ENCODE assay signal across 8 mouse cellular contexts in genomic region chr4:149701426-149702209, GRCm38 (mm10). TPM values are rescaled to one million over a fixed set of nuclear protein-coding genes. Genes with fewer than 3 reads are reported as not detected.
A peak's percentile ranks its signal among the peaks of the same experiment; 100 is the strongest.
DNase-seq lines count a peak whose midpoint lies in the region; ATAC-seq lines count a peak whose summit lies in the region.

No protein-coding gene starts in this region.

- peak; percentile 44; the same call in 1 of the 2 replicates for ATAC-seq in monocyte, adult 5-6 weeks (replicated peaks; ENCODE audit: insufficient number of reproducible peaks, low FRiP score, low TSS enrichment, poor library complexity, severe bottlenecking)
- no peak for ATAC-seq in neural tube, embryonic 15.5 days (ENCODE audit: low FRiP score)

- H3K4me2 ChIP-seq in neural tube, embryonic 15.5 days, result no peak overlapping the region

- H3K36me3 ChIP-seq in neural tube, embryonic 15.5 days, result no peaks in the 10 kb centered on the region

- no peak overlapping the region for H3K27ac ChIP-seq in neural tube, embryonic 15.5 days (replicated peaks)

- H3K4me3 ChIP-seq in neural tube, embryonic 15.5 days (replicated peaks), result no peak overlapping the region

- DNase-seq in layer of hippocampus, adult 11-12 months (ENCODE audit: low spot score), result peak; percentile 64
- no peak for DNase-seq in layer of hippocampus, postnatal 25 days (ENCODE audit: extremely low spot score in 1 of 2, low spot score in 1 of 2)
- peak; percentile 15 for DNase-seq in c-Kit-negative CD71-positive TER-119-positive erythroid progenitor cells, embryonic 14.5 days (ENCODE audit: low read depth, low spot score)
- peak; percentile 65 to 80 for DNase-seq in kidney, postnatal 4 days
- no peak for DNase-seq in right cerebral cortex, postnatal 36 days (ENCODE audit: low spot score in 2 of 2)
- DNase-seq in cerebellum, adult 8-10 months, result no peak

- H3K27me3 ChIP-seq in neural tube, embryonic 15.5 days (replicated peaks), result peaks cover 23% of the 10 kb centered on the region

- H3K4me1 ChIP-seq in neural tube, embryonic 15.5 days, result peaks cover 15% of the 10 kb centered on the region

- H3K9ac ChIP-seq in neural tube, embryonic 15.5 days (replicated peaks), result no peak overlapping the region

- WGBS in neural tube, embryonic 15.5 days, result 60% methylated on average over 18 of the region's 18 CpGs

- H3K9me3 ChIP-seq in neural tube, embryonic 15.5 days (replicated peaks), result no peaks in the 10 kb centered on the region

RNA-seq across cellular contexts. Expression of gene Pik3cd, which starts 0.8 kb away (rescaled TPM):
- 10 to 100 TPM; 22.9 to 25.2 TPM for total RNA-seq in layer of hippocampus, postnatal 25 days (2021)
- 112 to 213 TPM (median 125 TPM) in 3 replicates for total RNA-seq in monocyte, adult 5-6 weeks (2017)
- 16.0 and 18.0 TPM in 2 replicates for polyA plus RNA-seq in neural tube, embryonic 15.5 days (2015; fragmentation: Nextera tagmentation; extraction: Ambion mirVana)

RNA-seq across cellular contexts. Expression of gene Tmem201, which starts 36.2 kb away (rescaled TPM):
- 10 to 100 TPM; 66.5 to 70.7 TPM for total RNA-seq in layer of hippocampus, postnatal 25 days (2021)
- 2.9 to 5.3 TPM (median 3.1 TPM) in 3 replicates for total RNA-seq in monocyte, adult 5-6 weeks (2017)
- 45.2 and 48.5 TPM in 2 replicates for polyA plus RNA-seq in neural tube, embryonic 15.5 days (2015; fragmentation: Nextera tagmentation; extraction: Ambion mirVana)

Comparison
In these comparisons a context has a peak if more than half of its experiments do, and no peak if none do; other contexts are left out.
1. DNase-seq: peak in layer of hippocampus, adult 11-12 months (single experiment), c-Kit-negative CD71-positive TER-119-positive erythroid progenitor cells, embryonic 14.5 days (single experiment) and kidney, postnatal 4 days (2 of 2); none in layer of hippocampus, postnatal 25 days (0 of 2), right cerebral cortex, postnatal 36 days (0 of 2) and cerebellum, adult 8-10 months (single experiment).
2. RNA of gene Tmem201, which starts 36.2 kb away (total RNA-seq): 66.5 to 70.7 TPM in layer of hippocampus, postnatal 25 days; 2.9 to 5.3 TPM in monocyte, adult 5-6 weeks; every median in the first group is over 10 times any median in the second.